Mouse (Mus musculus): Measurements from ENCODE around the gene Afap1l2.

- no peak for TF ChIP-seq POLR2A (IDR thresholded peaks at IDR 0.05; ENCODE audit: control insufficient read depth, extremely low read depth, insufficient read depth, low read length, poor library complexity)
- no peak for TF ChIP-seq CTCF (IDR thresholded peaks at IDR 0.05; ENCODE audit: borderline replicate concordance, control insufficient read depth, extremely low read depth, insufficient read depth, low read length, poor library complexity)
Measured at GRCm38 (mm10) chr19:56914658-56915057, 93.4 kb downstream of the Afap1l2 start.

All from thymus, adult 2 months (tissue).